Mouse (Mus musculus): ENCODE data around the gene Gpr146.

DNA sequence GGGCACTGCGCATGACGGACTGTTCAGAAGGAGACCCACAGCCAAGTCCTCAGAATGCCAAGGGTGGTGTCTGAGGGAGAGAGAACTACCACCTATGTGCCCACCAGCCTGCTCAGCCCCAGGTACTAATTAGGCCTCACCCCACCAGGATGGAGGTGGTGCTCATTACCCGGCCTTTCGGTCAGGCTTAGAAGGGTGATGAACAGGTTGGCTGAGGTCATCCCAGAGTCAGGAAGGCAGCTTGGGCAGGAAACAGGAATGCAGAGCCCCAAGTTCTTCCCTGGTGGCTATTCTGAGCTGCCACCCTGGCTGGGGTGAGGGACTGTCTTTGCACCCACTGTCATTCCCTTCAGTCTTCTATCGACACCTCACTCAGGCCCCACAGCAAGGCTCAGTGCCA lies 8.6 kb downstream of the Gpr146 start:
- TF ChIP-seq CTCF (IDR thresholded peaks at IDR 0.05; ENCODE audit: low read depth) = no peak
- TF ChIP-seq EP300 (IDR thresholded peaks at IDR 0.05; ENCODE audit: low read depth) = no peak

Measured in heart, postnatal 0 days (tissue).